Mouse (Mus musculus) midbrain, embryonic 13.5 days (tissue): ENCODE measurements around the gene Ppp1r3g. TPM values are rescaled to one million over a fixed set of nuclear protein-coding genes. Genes with fewer than 3 reads are reported as not detected.

Experiments
- ATAC-seq: fragments of 200-750 bp; cut with Nextera tagmentation; 2 replicates; pipeline ENCODE4 v1.8.0; 2017; ENCODE audit warnings: mild to moderate bottlenecking, moderate TSS enrichment, moderate library complexity
- H3K27ac ChIP-seq: fragments of 300-500 bp; sonication (generic); 2 replicates; pipeline ENCODE4 v1.5.1; 2015; ENCODE audit warnings: inconsistent platforms, mild to moderate bottlenecking, moderate library complexity
- H3K27me3 ChIP-seq: fragments of 300-500 bp; sonication (generic); 2 replicates; pipeline ENCODE4 v1.6.1; 2015; ENCODE audit warnings: mild to moderate bottlenecking, inconsistent platforms
- H3K36me3 ChIP-seq: fragments of 300-500 bp; sonication (generic); 2 replicates; pipeline ENCODE4 v1.6.1; 2015; ENCODE audit warnings: mild to moderate bottlenecking, inconsistent platforms
- H3K4me1 ChIP-seq: fragments of 300-500 bp; sonication (generic); replicated peaks from 2 replicates; pipeline ENCODE4 v1.6.1; 2015; ENCODE audit warnings: inconsistent platforms
- H3K4me2 ChIP-seq: fragments of 300-500 bp; sonication (generic); replicated peaks from 2 replicates; pipeline ENCODE4 v1.6.1; 2015; ENCODE audit warnings: moderate library complexity, mild to moderate bottlenecking, inconsistent platforms
- H3K4me3 ChIP-seq: fragments of 300-500 bp; sonication (generic); replicated peaks from 2 replicates; pipeline ENCODE4 v1.5.1; 2015; ENCODE audit warnings: mild to moderate bottlenecking, inconsistent platforms
- H3K9ac ChIP-seq: fragments of 300-500 bp; sonication (generic); replicated peaks from 2 replicates; pipeline ENCODE4 v1.6.1; 2015; ENCODE audit warnings: mild to moderate bottlenecking, inconsistent platforms
- H3K9me3 ChIP-seq: fragments of 300-500 bp; sonication (generic); 2 replicates; pipeline ENCODE4 v1.6.1; 2016; ENCODE audit warnings: mild to moderate bottlenecking, inconsistent platforms
- WGBS: fragments of 180-500 bp; shearing (Covaris S2); methylation state at CpG from one replicate; pipeline ENCODE4 v1.1.7; 2015; 5-methylcytosine and 5-hydroxymethylcytosine counted together
- polyA plus RNA-seq: library from polyadenylated mRNA; unstranded; fragments of >200 nt; fragmentation: Nextera tagmentation; extraction: Ambion mirVana; gene quantifications from 2 replicates; pipeline ENCODE4 v1.2.1, GENCODE M21; 2015

The Ppp1r3g gene
- 0.47 and 0.66 TPM in 2 replicates for polyA plus RNA-seq

DNA sequence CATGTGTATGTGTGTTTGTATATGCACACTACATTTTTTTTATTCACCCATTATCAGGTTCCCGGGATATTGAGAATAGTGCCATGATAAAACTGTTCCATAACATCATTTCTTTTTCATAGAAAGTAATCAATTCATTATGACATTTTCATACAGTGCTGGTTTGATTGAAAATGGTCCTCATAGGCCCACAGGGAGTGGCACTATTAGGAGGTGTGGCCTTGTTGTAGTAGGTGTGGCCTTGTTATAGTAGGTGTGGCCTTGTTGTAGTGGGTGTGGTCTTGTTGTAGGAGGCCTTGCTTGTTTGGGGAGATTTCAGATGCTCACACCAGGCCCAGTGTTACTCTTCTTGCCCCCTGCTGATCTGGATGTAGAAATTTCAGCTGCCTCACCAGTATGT lies at the start of gene Ppp1r3g:
Ppp1r3g (plus strand) TSS at position 301 of the 400 bp plus-strand sequence.
- Histone ChIP-seq H3K27me3 (no peaks in the 10 kb centered on the region), H3K4me2 (no peak within 1 kb of the TSS), H3K4me1 (no peaks in the 10 kb centered on the region), H3K9me3 (no peaks in the 10 kb centered on the region), H3K9ac (no peak within 1 kb of the TSS), H3K27ac (no peak within 1 kb of the TSS), H3K4me3 (no peak within 1 kb of the TSS), H3K36me3 (no peaks in the 10 kb centered on the region)
- ATAC-seq = no peak
- WGBS = 100% methylated on average over 1 of the region's 1 CpGs

DNA sequence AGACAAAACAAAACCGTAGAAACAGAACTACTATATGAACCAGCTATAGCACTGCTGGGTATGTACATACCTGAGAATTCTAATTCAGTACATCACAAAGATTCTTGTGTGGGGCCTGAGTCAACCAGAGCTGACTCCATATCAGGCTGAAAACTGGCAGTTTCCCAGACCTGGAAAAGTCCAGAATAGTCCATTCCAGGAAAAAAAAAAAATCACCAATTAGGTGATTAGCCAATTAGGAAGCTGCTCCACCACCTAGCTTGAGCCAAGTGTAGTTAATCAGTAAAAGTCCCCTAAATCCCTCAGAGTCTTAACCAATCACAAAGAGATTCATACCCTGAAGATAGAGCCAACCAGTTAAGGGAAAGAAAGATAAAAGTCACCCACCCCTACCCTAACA lies 47.2 kb upstream of the Ppp1r3g start:
- Histone ChIP-seq H3K27ac (no peak overlapping the region), H3K9me3 (peaks cover 4% of the 10 kb centered on the region; the same call in 1 of the 2 replicates), H3K27me3 (no peaks in the 10 kb centered on the region), H3K4me3 (no peak overlapping the region), H3K9ac (no peak overlapping the region), H3K36me3 (no peaks in the 10 kb centered on the region), H3K4me1 (no peaks in the 10 kb centered on the region), H3K4me2 (no peak overlapping the region)
- no peak for ATAC-seq
- 84% methylated on average over 1 of the region's 1 CpGs for WGBS

- no peak for ATAC-seq
- Histone ChIP-seq H3K4me2 (no peak overlapping the region), H3K9me3 (no peaks in the 10 kb centered on the region), H3K9ac (no peak overlapping the region), H3K27ac (no peak overlapping the region), H3K36me3 (no peaks in the 10 kb centered on the region), H3K27me3 (no peaks in the 10 kb centered on the region), H3K4me1 (no peaks in the 10 kb centered on the region), H3K4me3 (no peak overlapping the region)
- 79% methylated on average over 2 of the region's 2 CpGs for WGBS
Measured at GRCm38 (mm10) chr13:35937991-35938390, 20.6 kb upstream of the Ppp1r3g start.

DNA sequence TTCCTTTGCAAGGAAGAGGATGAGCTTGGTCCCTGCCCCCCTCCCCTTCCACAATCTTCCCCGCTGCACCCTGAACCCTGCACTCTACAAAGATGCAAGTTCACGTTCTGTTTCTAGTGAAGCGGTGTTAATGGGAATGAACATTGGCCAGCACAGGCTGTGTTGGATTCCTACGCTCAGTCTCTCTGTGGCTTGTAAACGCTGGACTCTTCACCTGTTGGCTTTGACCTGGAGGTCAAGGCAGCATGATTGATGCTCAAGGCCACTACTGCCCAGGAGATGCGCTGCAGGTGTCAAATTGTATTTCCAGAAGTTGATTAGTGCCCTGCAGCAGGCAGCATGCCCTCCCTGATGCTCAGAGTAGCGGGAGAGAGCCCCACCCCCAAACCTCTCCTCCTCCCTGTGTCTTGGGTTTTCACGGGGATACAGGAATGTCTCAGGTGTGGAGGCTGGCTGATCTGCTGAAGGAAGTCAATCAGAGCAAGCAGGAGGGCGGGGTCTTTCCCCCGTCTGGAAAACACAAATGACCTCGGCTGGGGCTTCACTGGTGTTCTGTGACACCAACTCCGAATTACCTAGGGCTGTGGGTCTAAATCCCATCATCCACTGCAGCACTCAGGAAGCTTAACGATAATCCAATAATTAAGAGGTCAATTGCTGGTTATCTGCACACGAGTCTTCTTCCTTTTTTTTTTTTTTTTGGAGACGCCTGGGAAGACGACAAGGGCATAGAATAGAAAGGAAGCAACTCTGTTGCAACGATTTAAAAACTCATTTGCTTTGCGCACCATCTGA lies 18.6 kb upstream of the Ppp1r3g start:
- H3K9me3 ChIP-seq = no peaks in the 10 kb centered on the region
- ATAC-seq = no peak
- 78% methylated on average over 18 of the region's 18 CpGs for WGBS

GRCm38 (mm10) chr13:35940934-35941333 lies 17.7 kb upstream of the Ppp1r3g start:
- no peak for ATAC-seq

More for the DNA sequence above, 18.6 kb upstream of the Ppp1r3g start:
- Histone ChIP-seq H3K27ac (no peak overlapping the region), H3K27me3 (no peaks in the 10 kb centered on the region), H3K36me3 (no peaks in the 10 kb centered on the region), H3K4me3 (no peak overlapping the region), H3K9ac (no peak overlapping the region), H3K4me2 (no peak overlapping the region), H3K4me1 (no peaks in the 10 kb centered on the region)

DNA sequence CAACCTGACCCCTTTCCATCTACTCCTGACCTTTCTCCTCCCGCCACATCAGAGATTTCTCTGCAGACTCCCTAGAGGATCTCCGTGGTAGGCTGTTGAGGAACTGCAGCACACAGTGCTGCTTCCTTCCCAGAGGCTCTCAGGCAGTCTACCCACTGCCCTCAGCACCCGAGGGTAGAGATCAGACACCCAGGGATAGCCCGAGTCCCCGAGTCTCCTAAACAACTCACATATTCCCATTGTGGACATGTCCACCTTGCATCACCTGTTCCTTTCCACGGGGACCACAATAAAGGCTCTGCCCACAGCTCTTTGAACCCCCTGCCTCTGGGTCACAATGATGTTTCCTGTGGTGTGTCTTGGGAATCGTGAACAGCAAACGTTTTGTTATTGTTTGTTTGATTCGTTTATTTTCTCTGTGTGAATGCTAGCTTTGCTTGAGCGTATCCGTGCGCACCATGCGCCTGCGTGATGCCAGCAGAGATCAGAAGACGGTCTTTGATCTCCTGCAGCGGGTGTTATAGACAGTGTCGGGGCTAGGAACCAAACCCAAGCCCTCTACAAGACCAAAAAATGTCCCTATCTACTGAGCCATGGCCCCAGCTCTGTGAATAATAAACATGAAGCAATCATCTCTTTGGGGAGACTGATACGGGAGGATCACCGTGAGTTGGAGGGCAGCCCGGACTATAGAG lies 11.8 kb upstream of the Ppp1r3g start:
- no peak overlapping the region for H3K4me3 ChIP-seq
- H3K9ac ChIP-seq = no peak overlapping the region
- H3K4me2 ChIP-seq = no peak overlapping the region
- H3K27ac ChIP-seq = no peak overlapping the region
- 75% methylated on average over 20 of the region's 20 CpGs for WGBS
- no peaks in the 10 kb centered on the region for H3K4me1 ChIP-seq
- no peaks in the 10 kb centered on the region for H3K36me3 ChIP-seq
- H3K9me3 ChIP-seq = no peaks in the 10 kb centered on the region
- H3K27me3 ChIP-seq = peaks cover 3% of the 10 kb centered on the region; the same call in 1 of the 2 replicates
- ATAC-seq = peak; percentile 40; the same call in 1 of the 2 replicates

More at GRCm38 (mm10) chr13:35940934-35941333, 17.7 kb upstream of the Ppp1r3g start:
- no peaks in the 10 kb centered on the region for H3K27me3 ChIP-seq
- no peak overlapping the region for H3K4me2 ChIP-seq
- H3K9me3 ChIP-seq = no peaks in the 10 kb centered on the region
- H3K36me3 ChIP-seq = no peaks in the 10 kb centered on the region
- H3K4me1 ChIP-seq = no peaks in the 10 kb centered on the region
- no peak overlapping the region for H3K27ac ChIP-seq
- no peak overlapping the region for H3K4me3 ChIP-seq
- WGBS = 78% methylated on average over 5 of the region's 5 CpGs
- no peak overlapping the region for H3K9ac ChIP-seq

DNA sequence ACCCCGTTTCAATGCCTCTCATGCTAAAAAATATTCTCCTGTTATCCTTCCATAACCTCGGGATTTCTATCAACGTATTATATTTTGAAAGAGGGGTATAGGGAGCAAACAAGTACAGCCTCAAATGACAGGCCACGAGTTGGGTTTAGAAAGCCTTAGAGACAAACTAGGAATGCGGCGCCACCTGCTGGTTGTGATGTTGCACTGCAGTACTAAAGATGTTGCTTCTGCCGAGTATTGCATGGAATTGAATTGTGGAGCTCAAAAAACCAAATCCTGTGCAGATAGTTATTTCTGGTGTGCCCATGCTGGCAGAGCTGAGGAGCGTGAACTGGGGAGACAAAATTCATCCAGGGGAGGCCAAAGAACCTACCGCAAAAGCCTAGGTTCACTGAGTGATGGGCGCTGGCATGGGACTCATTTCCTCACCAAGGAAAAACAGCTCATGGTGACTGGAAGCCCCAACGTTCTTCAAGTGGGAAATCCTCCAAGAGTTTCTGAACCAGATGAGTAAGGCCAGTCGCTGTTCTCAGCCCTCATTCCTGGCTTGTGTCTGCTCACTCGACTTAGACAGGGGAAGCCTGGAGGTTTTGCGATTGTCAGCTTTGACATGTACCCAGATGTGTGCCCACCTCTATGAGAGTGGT lies 11.2 kb upstream of the Ppp1r3g start:
- peak; percentile 30; the same call in 1 of the 2 replicates for ATAC-seq
- Histone ChIP-seq H3K27ac (no peak overlapping the region), H3K27me3 (peaks cover 3% of the 10 kb centered on the region; the same call in 1 of the 2 replicates), H3K4me2 (no peak overlapping the region), H3K9me3 (no peaks in the 10 kb centered on the region), H3K4me1 (no peaks in the 10 kb centered on the region), H3K9ac (no peak overlapping the region), H3K36me3 (no peaks in the 10 kb centered on the region), H3K4me3 (no peak overlapping the region)
- WGBS = 28% methylated on average over 14 of the region's 14 CpGs

DNA sequence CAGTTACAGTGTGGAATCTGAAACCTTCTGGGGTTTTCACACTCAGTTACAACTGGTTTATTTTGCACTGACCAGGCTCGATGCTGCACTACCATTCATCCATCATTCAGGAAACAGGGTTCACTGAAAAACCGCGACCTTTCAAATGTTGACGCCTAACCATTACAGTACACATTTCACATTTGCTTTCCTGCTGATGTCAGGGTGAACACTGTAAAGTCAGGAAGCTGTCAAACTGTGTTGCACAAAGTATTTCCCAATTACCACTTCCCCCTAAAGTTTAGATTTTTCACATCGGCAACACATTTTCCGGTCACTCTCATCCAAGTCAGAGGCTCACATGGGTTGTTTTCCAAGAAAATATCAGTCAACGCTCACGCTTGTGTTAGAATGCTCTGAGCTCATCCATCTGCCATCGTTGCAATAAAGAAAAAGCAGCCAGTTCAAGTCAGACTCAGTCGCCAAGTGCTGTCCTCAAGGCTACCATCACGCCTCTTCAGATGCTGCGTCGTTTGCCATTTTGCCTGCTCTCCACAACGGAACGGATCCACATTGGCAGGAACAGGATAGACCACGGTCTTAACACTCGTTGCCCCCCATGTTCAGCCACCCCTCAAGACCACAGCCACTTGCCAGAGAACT lies 8.7 kb upstream of the Ppp1r3g start:
- no peak for ATAC-seq
- Histone ChIP-seq H3K9me3 (no peaks in the 10 kb centered on the region), H3K27ac (no peak overlapping the region), H3K4me3 (no peak overlapping the region), H3K4me1 (no peaks in the 10 kb centered on the region), H3K27me3 (peaks cover 3% of the 10 kb centered on the region; the same call in 1 of the 2 replicates), H3K36me3 (no peaks in the 10 kb centered on the region), H3K4me2 (no peak overlapping the region), H3K9ac (no peak overlapping the region)
- WGBS = 91% methylated on average over 17 of the region's 17 CpGs

GRCm38 (mm10) chr13:35959391-35960067 lies 890 bp downstream of the Ppp1r3g start:
- no peak for ATAC-seq
- Histone ChIP-seq H3K4me1 (no peaks in the 10 kb centered on the region), H3K4me2 (no peak overlapping the region), H3K36me3 (no peaks in the 10 kb centered on the region), H3K9ac (no peak overlapping the region), H3K27me3 (no peaks in the 10 kb centered on the region), H3K27ac (no peak overlapping the region), H3K4me3 (no peak overlapping the region), H3K9me3 (no peaks in the 10 kb centered on the region)
- WGBS = 80% methylated on average over 12 of the region's 12 CpGs

GRCm38 (mm10) chr13:35963583-35963982 lies 4.9 kb downstream of the Ppp1r3g start:
- H3K27me3 ChIP-seq = peaks cover 20% of the 10 kb centered on the region
- no peak for ATAC-seq
- peaks cover 10% of the 10 kb centered on the region for H3K4me1 ChIP-seq
- no peaks in the 10 kb centered on the region for H3K36me3 ChIP-seq
- 90% methylated on average over 4 of the region's 4 CpGs for WGBS
- no peak overlapping the region for H3K4me2 ChIP-seq
- H3K27ac ChIP-seq = no peak overlapping the region
- H3K4me3 ChIP-seq = no peak overlapping the region
- H3K9me3 ChIP-seq = no peaks in the 10 kb centered on the region
- no peak overlapping the region for H3K9ac ChIP-seq

DNA sequence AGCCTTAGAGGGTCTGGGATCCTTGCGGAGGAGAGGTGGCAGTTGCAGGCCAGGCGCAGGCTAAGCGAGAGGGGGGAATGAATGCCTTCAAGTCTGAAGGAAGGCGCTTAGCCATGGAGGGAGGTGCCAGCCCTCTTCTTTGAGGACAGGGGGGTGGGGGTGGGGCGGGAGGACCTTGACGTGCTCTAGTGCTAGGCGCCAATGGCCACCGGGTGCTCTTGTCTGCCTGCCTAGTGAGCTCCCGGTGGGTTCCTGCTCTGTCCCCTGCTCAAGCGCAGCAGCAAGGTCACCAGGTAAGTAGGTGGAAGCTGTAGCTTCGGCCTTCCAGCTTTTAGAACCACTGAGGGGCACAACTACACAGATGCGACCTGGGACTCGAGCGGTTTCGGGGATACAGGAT lies 9.1 kb downstream of the Ppp1r3g start:
- 0 out of 2 replicates have a peak, but pooled peaks have one; percentile 22 for ATAC-seq
- Histone ChIP-seq H3K4me1 (peaks cover 22% of the 10 kb centered on the region), H3K27ac (no peak overlapping the region), H3K9ac (no peak overlapping the region), H3K36me3 (no peaks in the 10 kb centered on the region), H3K4me2 (peak overlapping the region; percentile 98), H3K4me3 (peak overlapping the region; percentile 63), H3K9me3 (no peaks in the 10 kb centered on the region), H3K27me3 (peaks cover 40% of the 10 kb centered on the region)
- 2% methylated on average over 15 of the region's 15 CpGs for WGBS
